Mouse (Mus musculus) brain, embryonic 14.5 days (tissue): ENCODE data around the gene Tmem266.

Experiments
- CTCF ChIP-seq: fragments of 200-500 bp; IDR thresholded peaks from 2 replicates; pipeline ENCODE4 v1.5.1; 2012; ENCODE audit warnings: inconsistent platforms, mild to moderate bottlenecking, moderate library complexity, borderline replicate concordance; ENCODE audit not compliant: insufficient read depth, insufficient read length; ENCODE audit errors: extremely low read depth
- POLR2A ChIP-seq: fragments of 200-500 bp; IDR thresholded peaks from 2 replicates; pipeline ENCODE4 v1.6.1; 2012; ENCODE audit warnings: mild to moderate bottlenecking, inconsistent platforms, borderline replicate concordance; ENCODE audit not compliant: poor library complexity, insufficient read depth, insufficient read length, severe bottlenecking; ENCODE audit errors: extremely low read depth

- TF ChIP-seq CTCF (no peak), POLR2A (peak; percentile 54; the same call in 1 of the 2 replicates)
Measured at GRCm38 (mm10) chr9:55326515-55327233, at the start of gene Tmem266, which contains the start of gene Nrg4.
